24 mouse cellular contexts compared by ENCODE assay signal in genomic region chr4:66306377-66306776, GRCm38 (mm10).
"Had no signal": no experiment of that assay in that cellular context is flagged by ENCODE, and none has a peak within 500 bp of the region (broad histone marks: within the 10 kb centered on the region; RNA-seq: fewer than 3 reads in every experiment).

No protein-coding gene starts in this region.

- H3K9ac ChIP-seq: embryonic facial prominence, embryonic 12.5 days; embryonic facial prominence, embryonic 13.5 days; embryonic facial prominence, embryonic 15.5 days; forebrain, embryonic 12.5 days; forebrain, embryonic 15.5 days; heart, embryonic 12.5 days had no signal

- H3K36me3 ChIP-seq: embryonic facial prominence, embryonic 10.5 days; embryonic facial prominence, embryonic 12.5 days; embryonic facial prominence, embryonic 13.5 days; embryonic facial prominence, embryonic 15.5 days; forebrain, embryonic 12.5 days; forebrain, embryonic 15.5 days; heart, embryonic 10.5 days; heart, embryonic 12.5 days had no signal

- H3K27me3 ChIP-seq: embryonic facial prominence, embryonic 12.5 days; embryonic facial prominence, embryonic 13.5 days; embryonic facial prominence, embryonic 15.5 days; forebrain, embryonic 12.5 days; forebrain, embryonic 15.5 days; heart, embryonic 12.5 days had no signal

- H3K4me2 ChIP-seq: embryonic facial prominence, embryonic 12.5 days; embryonic facial prominence, embryonic 13.5 days; embryonic facial prominence, embryonic 15.5 days; forebrain, embryonic 12.5 days; forebrain, embryonic 15.5 days; heart, embryonic 11.5 days; heart, embryonic 12.5 days had no signal

- H3K4me1 ChIP-seq: embryonic facial prominence, embryonic 12.5 days; embryonic facial prominence, embryonic 13.5 days; embryonic facial prominence, embryonic 15.5 days; heart, embryonic 10.5 days; heart, embryonic 12.5 days had no signal

- ATAC-seq: forebrain, embryonic 15.5 days had no signal

- H3K9me3 ChIP-seq: embryonic facial prominence, embryonic 10.5 days; embryonic facial prominence, embryonic 12.5 days; embryonic facial prominence, embryonic 13.5 days; embryonic facial prominence, embryonic 15.5 days; forebrain, embryonic 12.5 days; forebrain, embryonic 15.5 days; heart, embryonic 10.5 days; heart, embryonic 12.5 days had no signal

- H3K27ac ChIP-seq: embryonic facial prominence, embryonic 10.5 days; embryonic facial prominence, embryonic 12.5 days; embryonic facial prominence, embryonic 13.5 days; embryonic facial prominence, embryonic 15.5 days; forebrain, embryonic 12.5 days; forebrain, embryonic 15.5 days; gastrocnemius, adult 2 months; heart, adult 2 months; heart, embryonic 10.5 days had no signal

- H3K4me3 ChIP-seq: embryonic facial prominence, embryonic 10.5 days; embryonic facial prominence, embryonic 12.5 days; embryonic facial prominence, embryonic 13.5 days; embryonic facial prominence, embryonic 15.5 days; erythroblast, embryonic 14.5 days; forebrain, embryonic 12.5 days; forebrain, embryonic 15.5 days; gastrocnemius, adult 2 months; heart, adult 2 months; heart, embryonic 10.5 days; heart, embryonic 12.5 days had no signal

- DNase-seq: cerebellum, adult 8-10 months; cerebellum, adult 9-10 months; cerebellum, adult 9-11 months; cerebellum, postnatal 10 days; cerebellum, postnatal 14 days; cerebellum, postnatal 36 days; embryo, embryonic 11 days; gastrocnemius, adult 2 months; gastrocnemius, postnatal 10 days; gastrocnemius, postnatal 14 days; gastrocnemius, postnatal 25 days; gastrocnemius, postnatal 36 days; heart, adult 18-20 months; heart, adult 2 months had no signal
